ENCODE assay signal across 18 mouse cellular contexts in the genomic region with DNA sequence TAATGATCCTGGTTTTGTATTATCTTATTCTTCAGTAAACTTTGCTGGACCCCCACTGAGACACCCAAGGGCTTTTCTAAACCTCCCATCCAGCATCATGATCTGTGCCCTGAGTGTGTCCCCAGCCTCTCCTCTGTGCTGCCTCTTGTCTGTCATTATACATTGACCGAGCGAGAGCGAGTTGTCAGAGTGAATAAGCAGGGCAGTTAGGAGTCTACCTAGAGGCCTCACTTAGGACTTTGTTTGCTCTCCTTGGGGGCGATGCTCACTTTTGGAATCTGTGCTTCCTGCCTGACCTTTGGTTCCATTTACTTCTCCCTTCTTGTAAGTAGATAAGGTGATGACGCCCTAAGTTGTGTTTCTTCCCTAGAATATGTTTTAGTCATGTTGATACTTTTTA.
DNase-seq lines count a peak whose midpoint lies in the region; ATAC-seq and TF ChIP-seq lines count a peak whose summit lies in the region.
"Had no signal": no experiment of that assay in that cellular context is flagged by ENCODE, and none has a peak within 500 bp of the region (broad histone marks: within the 10 kb centered on the region; RNA-seq: fewer than 3 reads in every experiment).

No protein-coding gene starts in this region.

- H3K4me1 ChIP-seq in heart, embryonic 16.5 days (ENCODE audit: control insufficient read depth, insufficient read depth, low read length): peaks cover 29% of the 10 kb centered on the region
- peaks cover 20% of the 10 kb centered on the region for H3K4me1 ChIP-seq in lung, embryonic 14.5 days (ENCODE audit: insufficient read depth)
- H3K4me1 ChIP-seq in liver, embryonic 15.5 days (replicated peaks): peaks cover 16% of the 10 kb centered on the region

- H3K27ac ChIP-seq in heart, embryonic 16.5 days (ENCODE audit: low read length): 0 out of 2 replicates have a peak overlapping the region, but pooled peaks have one; percentile 43
- H3K27ac ChIP-seq in lung, embryonic 14.5 days (ENCODE audit: low read depth): peak overlapping the region; percentile 47; the same call in 1 of the 2 replicates
- H3K27ac ChIP-seq in liver, embryonic 15.5 days (replicated peaks): 0 out of 2 replicates have a peak overlapping the region, but pooled peaks have one; percentile 19

- no peaks in the 10 kb centered on the region for H3K27me3 ChIP-seq in heart, embryonic 16.5 days (ENCODE audit: control insufficient read depth, insufficient read depth, low read length)
- no peaks in the 10 kb centered on the region for H3K27me3 ChIP-seq in lung, embryonic 14.5 days (ENCODE audit: insufficient read depth, low read length)
- no peaks in the 10 kb centered on the region for H3K27me3 ChIP-seq in liver, embryonic 15.5 days
- H3K27me3 ChIP-seq: neural tube, embryonic 15.5 days had no signal

- WGBS in heart, embryonic 16.5 days: 44% methylated on average over 5 of the region's 5 CpGs
- WGBS in lung, embryonic 14.5 days: 32% methylated on average over 5 of the region's 5 CpGs
- WGBS in liver, embryonic 15.5 days (ENCODE audit: insufficient replicate concordance): 54% methylated on average over 5 of the region's 5 CpGs

- no peak overlapping the region for H3K4me2 ChIP-seq in heart, embryonic 16.5 days (ENCODE audit: low read depth, low read length)
- no peak overlapping the region for H3K4me2 ChIP-seq in lung, embryonic 14.5 days
- H3K4me2 ChIP-seq in liver, embryonic 15.5 days: no peak overlapping the region
- H3K4me2 ChIP-seq: neural tube, embryonic 15.5 days had no signal

- ATAC-seq in heart, embryonic 16.5 days (replicated peaks; ENCODE audit: extremely low read depth, insufficient read depth, low FRiP score): no peak
- ATAC-seq in lung, embryonic 14.5 days (ENCODE audit: insufficient read depth): no peak
- peak; percentile 40; the same call in 1 of the 2 replicates for ATAC-seq in liver, embryonic 15.5 days (ENCODE audit: insufficient read depth)
- ATAC-seq: forebrain, embryonic 14.5 days had no signal

- H3K4me3 ChIP-seq in heart, embryonic 16.5 days (ENCODE audit: low read length): no peak overlapping the region
- H3K4me3 ChIP-seq in lung, embryonic 14.5 days (ENCODE audit: low read depth, low read length): no peak overlapping the region
- no peak overlapping the region for H3K4me3 ChIP-seq in liver, embryonic 15.5 days (replicated peaks)
- H3K4me3 ChIP-seq: myocyte; neural tube, embryonic 15.5 days had no signal

- no peak for TF ChIP-seq CTCF in lung, embryonic 14.5 days (IDR thresholded peaks at IDR 0.05; ENCODE audit: low read depth)

- no peak overlapping the region for H3K9ac ChIP-seq in heart, embryonic 16.5 days (ENCODE audit: low read length)
- H3K9ac ChIP-seq in lung, embryonic 14.5 days: no peak overlapping the region
- no peak overlapping the region for H3K9ac ChIP-seq in liver, embryonic 15.5 days
- H3K9ac ChIP-seq: neural tube, embryonic 15.5 days had no signal

- no peaks in the 10 kb centered on the region for H3K9me3 ChIP-seq in heart, embryonic 16.5 days (replicated peaks; ENCODE audit: control insufficient read depth, low read length)
- no peaks in the 10 kb centered on the region for H3K9me3 ChIP-seq in lung, embryonic 14.5 days (ENCODE audit: low read depth, low read length)
- H3K9me3 ChIP-seq in liver, embryonic 15.5 days (replicated peaks): no peaks in the 10 kb centered on the region
- H3K9me3 ChIP-seq: neural tube, embryonic 15.5 days had no signal

- DNase-seq in heart, adult 9 months (ENCODE audit: low spot score in 2 of 2): no peak
- DNase-seq in lung, embryonic 14.5 days: no peak
- DNase-seq in lung, adult 18-20 months: no peak
- peak; percentile 77 for DNase-seq in yolk sac, embryonic 10.5 days (ENCODE audit: low spot score)
- no peak for DNase-seq in spleen, postnatal 10 days (ENCODE audit: low spot score in 2 of 2)
- no peak for DNase-seq in embryo, embryonic 9.5 days (ENCODE audit: extremely low spot score)
- DNase-seq: adrenal gland, postnatal 10 days; B cell, adult 2 months; cerebellum, adult 11 months; cerebellum, postnatal 14 days; heart, postnatal 4 days; left cerebral cortex, postnatal 4 days; midbrain, embryonic 14.5 days had no signal

- no peaks in the 10 kb centered on the region for H3K36me3 ChIP-seq in heart, embryonic 16.5 days (ENCODE audit: control insufficient read depth, insufficient read depth)
- H3K36me3 ChIP-seq in lung, embryonic 14.5 days (ENCODE audit: insufficient read depth): no peaks in the 10 kb centered on the region
- H3K36me3 ChIP-seq in liver, embryonic 15.5 days (replicated peaks): no peaks in the 10 kb centered on the region
- H3K36me3 ChIP-seq: neural tube, embryonic 15.5 days had no signal
